Mouse (Mus musculus) lung, postnatal 0 days (tissue): ENCODE results near the gene Cldn13.

Source experiments
- CTCF ChIP-seq: IDR thresholded peaks from 2 replicates; pipeline ENCODE4 v1.5.1; 2016; ENCODE audit warnings: antibody characterized with exemption, mild to moderate bottlenecking
- EP300 ChIP-seq: IDR thresholded peaks from 2 replicates; pipeline ENCODE4 v1.6.1; 2016; ENCODE audit warnings: antibody characterized with exemption, mild to moderate bottlenecking, control low read depth

DNA sequence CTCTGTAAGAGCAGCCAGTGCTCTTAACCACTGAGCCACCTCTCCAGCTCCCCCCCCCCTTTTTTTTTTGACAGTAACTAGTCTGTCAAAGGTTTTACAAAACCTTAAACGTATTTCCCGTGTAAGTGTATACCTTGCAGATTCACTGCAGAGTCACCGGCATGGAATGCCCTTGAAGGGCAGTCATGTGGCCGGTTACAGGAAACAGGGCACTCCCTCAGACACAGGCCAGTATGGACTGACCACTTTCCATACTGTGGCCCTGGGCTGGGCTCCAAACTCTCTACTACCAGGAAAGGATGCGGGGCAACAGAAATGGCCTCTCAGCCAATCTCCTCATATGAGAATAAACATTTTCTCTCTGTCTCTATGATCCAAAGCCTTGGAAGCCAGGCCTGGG is 40.2 kb upstream of the Cldn13 start:
- no peak for TF ChIP-seq CTCF
- TF ChIP-seq EP300: peak; percentile 86
